Mouse (Mus musculus): ENCODE data around the gene Osbpl10.

GRCm38 (mm10) chr9:114992528-114992927 lies 14.2 kb downstream of the Osbpl10 start:
- TF ChIP-seq ELF1 (IDR thresholded peaks at IDR 0.05; ENCODE audit: low read depth, low read length) (no peak), POLR2A (IDR thresholded peaks at IDR 0.05; ENCODE audit: low read depth, low read length) (no peak), GABPA (IDR thresholded peaks at IDR 0.05; ENCODE audit: insufficient replicate concordance, low read depth, low read length) (no peak), ZNF384 (IDR thresholded peaks at IDR 0.05; ENCODE audit: low read depth, low read length) (no peak), EP300 (IDR thresholded peaks at IDR 0.05; ENCODE audit: low read length) (no peak), CTCF (conservative IDR thresholded peaks at IDR 0.05 in 1 of 2, IDR thresholded peaks at IDR 0.05 in 1 of 2; ENCODE audit: low read depth in 2 of 2, low read length in 2 of 2) (no peak), MXI1 (IDR thresholded peaks at IDR 0.05; ENCODE audit: low read depth, low read length) (no peak), NELFE (IDR thresholded peaks at IDR 0.05; ENCODE audit: low read depth, low read length) (no peak)

All from CH12.LX (cell line).